Mouse (Mus musculus) ES-Bruce4 (cell line): Measurements from ENCODE around the gene Dlx3. TPM values are rescaled to one million over a fixed set of nuclear protein-coding genes. Genes with fewer than 3 reads are reported as not detected.

Experiments used
- H3K27ac ChIP-seq: 2 replicates; pipeline ENCODE4 v1.5.1; 2012; ENCODE audit warnings: low read length, inconsistent platforms; ENCODE audit not compliant: insufficient read depth
- H3K27me3 ChIP-seq: 2 replicates; pipeline ENCODE4 v1.6.1; 2012; ENCODE audit warnings: mild to moderate bottlenecking, low read length, inconsistent platforms; ENCODE audit not compliant: control insufficient read depth, poor library complexity, insufficient read depth, severe bottlenecking
- H3K36me3 ChIP-seq: 2 replicates; pipeline ENCODE4 v1.6.1; 2012; ENCODE audit warnings: inconsistent platforms, mild to moderate bottlenecking, low read length, moderate library complexity; ENCODE audit not compliant: control insufficient read depth, poor library complexity, insufficient read depth, severe bottlenecking
- H3K4me1 ChIP-seq: one replicate; pipeline ENCODE4 v1.8.1; 2011; ENCODE audit warnings: low read length; ENCODE audit not compliant: control insufficient read depth, insufficient read depth
- H3K4me3 ChIP-seq: 2 replicates; pipeline ENCODE4 v1.5.1; 2011; ENCODE audit warnings: low read depth, mild to moderate bottlenecking, low read length
- H3K9ac ChIP-seq: 2 replicates; pipeline ENCODE4 v1.6.1; 2012; ENCODE audit warnings: low read depth, mild to moderate bottlenecking, inconsistent platforms; ENCODE audit not compliant: poor library complexity, severe bottlenecking
- H3K9me3 ChIP-seq: replicated peaks from 2 replicates; pipeline ENCODE4 v1.6.1; 2012; ENCODE audit warnings: mild to moderate bottlenecking, low read length, inconsistent platforms; ENCODE audit not compliant: control insufficient read depth, poor library complexity, insufficient read depth, severe bottlenecking
- CTCF ChIP-seq: IDR thresholded peaks from one replicate; pipeline ENCODE4 v1.8.1; 2011; ENCODE audit warnings: low read depth, low read length
- EP300 ChIP-seq: IDR thresholded peaks from 2 replicates; pipeline ENCODE4 v1.6.1; 2011; ENCODE audit warnings: low read depth, low read length; ENCODE audit not compliant: insufficient read depth
- POLR2A ChIP-seq: IDR thresholded peaks from one replicate; pipeline ENCODE4 v1.8.1; 2011; ENCODE audit warnings: low read length; ENCODE audit not compliant: insufficient read depth
- polyA plus RNA-seq: library from polyadenylated mRNA; stranded (reverse); fragments of >200 nt; gene quantifications from 2 replicates; pipeline ENCODE4 v1.2.4, GENCODE M21; 2011; ENCODE audit warnings: low read depth; ENCODE audit not compliant: missing spikeins, insufficient read depth, insufficient read length

Dlx3 gene
- polyA plus RNA-seq, 1 experiment: 11.3 TPM

- H3K9ac ChIP-seq: no peak overlapping the region
- H3K4me1 ChIP-seq: no peaks in the 10 kb centered on the region
- no peak overlapping the region for H3K27ac ChIP-seq
- no peak overlapping the region for H3K4me3 ChIP-seq
- H3K9me3 ChIP-seq: no peaks in the 10 kb centered on the region; the same call in 1 of the 2 replicates
- no peaks in the 10 kb centered on the region for H3K27me3 ChIP-seq
- no peaks in the 10 kb centered on the region for H3K36me3 ChIP-seq
- TF ChIP-seq CTCF (no peak), POLR2A (no peak), EP300 (no peak)
Observed at GRCm38 (mm10) chr11:95161708-95162107, 41.8 kb downstream of the Dlx3 start.

- Histone ChIP-seq H3K9me3 (no peaks in the 10 kb centered on the region; the same call in 1 of the 2 replicates), H3K9ac (no peak overlapping the region), H3K4me3 (no peak overlapping the region), H3K36me3 (no peaks in the 10 kb centered on the region), H3K27ac (no peak overlapping the region), H3K4me1 (no peaks in the 10 kb centered on the region), H3K27me3 (no peaks in the 10 kb centered on the region)
- TF ChIP-seq EP300: no peak
- no peak for TF ChIP-seq CTCF
- TF ChIP-seq POLR2A: no peak
Observed at GRCm38 (mm10) chr11:95165857-95166256, 45.9 kb downstream of the Dlx3 start.

Other genes starting within 250 kb of the Dlx3 start
- 17.1 and 18.1 TPM in 2 replicates for gene Col1a1, start 183.9 kb upstream of the Dlx3 start, polyA plus RNA-seq
- gene Hils1, start 152.5 kb upstream of the Dlx3 start, polyA plus RNA-seq: not detected in 2 replicates
- not detected in 2 replicates for gene Sgca, start 143.8 kb upstream of the Dlx3 start, polyA plus RNA-seq
- 20.3 and 21.0 TPM in 2 replicates for gene Ppp1r9b, start 129.1 kb upstream of the Dlx3 start, polyA plus RNA-seq
- 0.30 and 0.79 TPM in 2 replicates for gene Samd14, start 110.2 kb upstream of the Dlx3 start, polyA plus RNA-seq
- 9.4 and 9.5 TPM in 2 replicates for gene Pdk2, start 78.8 kb upstream of the Dlx3 start, polyA plus RNA-seq
- gene Itga3, start 43.3 kb upstream of the Dlx3 start, polyA plus RNA-seq: 86.4 and 92.1 TPM in 2 replicates
- 0.96 and 2.0 TPM in 2 replicates for gene Dlx4, start 26.1 kb downstream of the Dlx3 start, polyA plus RNA-seq
- gene Tac4, start 141.4 kb downstream of the Dlx3 start, polyA plus RNA-seq: not detected in 2 replicates
- gene Kat7, start 190.1 kb downstream of the Dlx3 start, polyA plus RNA-seq: 129 and 133 TPM in 2 replicates
- gene Fam117a, start 216.9 kb downstream of the Dlx3 start, polyA plus RNA-seq: 32.4 and 36.2 TPM in 2 replicates